Mouse (Mus musculus): ENCODE data around the gene Olfr533.
"Not testable (repeated sequence)": the region's sequence is repeated elsewhere in the genome, so short reads cannot be mapped to it uniquely, and the experiment has no call there.

Olfr533 gene

DNA sequence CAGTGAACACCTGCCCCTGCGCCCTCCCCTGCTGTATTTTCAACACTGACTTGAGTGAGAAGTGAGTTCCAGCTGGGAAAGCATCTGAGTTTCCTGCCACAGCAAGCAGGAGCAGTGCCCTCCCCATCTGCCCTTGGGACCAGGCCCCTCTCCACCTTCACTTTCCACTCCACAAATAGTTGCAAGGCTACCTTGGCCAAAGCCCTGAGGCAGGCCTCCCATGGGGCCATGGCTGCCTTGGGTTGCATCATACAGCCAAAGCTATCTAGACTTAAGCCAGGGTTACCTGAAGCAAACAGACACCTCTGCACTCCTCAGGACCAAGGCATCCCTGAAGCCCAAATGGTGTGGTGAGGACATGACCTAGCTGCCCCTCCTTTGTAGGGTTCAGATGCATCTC lies at the start of gene Olfr533:
Olfr533 (plus strand) TSS at position 301 of the 400 bp plus-strand sequence.
- DNase-seq (ENCODE audit: low spot score), result not testable (repeated sequence)

DNA sequence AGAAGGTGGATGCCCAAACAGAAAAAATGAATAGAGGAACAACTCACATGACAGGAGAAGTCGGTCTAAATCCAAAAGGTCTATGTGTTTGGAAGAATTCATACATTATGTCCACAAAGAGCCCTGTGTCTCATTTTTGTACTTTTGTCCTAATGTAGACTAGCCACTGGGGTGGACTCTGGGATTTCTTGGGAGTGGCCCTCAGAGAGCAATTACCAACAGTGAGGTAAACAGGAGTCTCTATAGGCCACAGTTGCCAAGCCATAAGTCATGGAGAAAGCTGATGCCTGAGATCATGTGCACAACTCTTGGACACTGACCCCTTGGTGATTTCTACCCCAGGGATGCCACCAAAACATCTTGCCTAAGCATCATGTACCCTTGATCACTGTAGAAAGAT lies 41.6 kb upstream of the Olfr533 start, which contains the start of gene Olfr532:
Olfr532 (minus strand) TSS at position 101 of the 400 bp plus-strand sequence.
- no peak for DNase-seq (ENCODE audit: low spot score)

DNA sequence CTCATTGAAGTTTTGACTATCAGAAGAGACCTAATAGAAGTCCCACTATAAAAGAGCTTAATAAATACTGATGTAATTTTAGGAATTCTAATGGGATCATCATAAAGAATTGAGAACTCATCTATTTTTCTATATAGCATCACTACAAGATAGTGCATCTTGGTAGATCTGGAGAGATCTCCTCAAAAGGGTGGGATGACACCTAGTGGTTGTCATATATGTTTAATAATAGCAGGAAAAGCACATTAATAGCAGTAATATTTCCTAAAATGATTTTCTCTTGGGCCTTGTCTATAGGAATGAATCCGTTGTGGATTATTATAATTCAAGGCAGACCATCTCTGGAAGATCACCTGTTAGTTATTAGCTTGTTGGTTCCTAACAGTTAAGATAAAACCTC lies 20.0 kb upstream of the Olfr533 start:
- DNase-seq (ENCODE audit: low spot score), result no peak

DNA sequence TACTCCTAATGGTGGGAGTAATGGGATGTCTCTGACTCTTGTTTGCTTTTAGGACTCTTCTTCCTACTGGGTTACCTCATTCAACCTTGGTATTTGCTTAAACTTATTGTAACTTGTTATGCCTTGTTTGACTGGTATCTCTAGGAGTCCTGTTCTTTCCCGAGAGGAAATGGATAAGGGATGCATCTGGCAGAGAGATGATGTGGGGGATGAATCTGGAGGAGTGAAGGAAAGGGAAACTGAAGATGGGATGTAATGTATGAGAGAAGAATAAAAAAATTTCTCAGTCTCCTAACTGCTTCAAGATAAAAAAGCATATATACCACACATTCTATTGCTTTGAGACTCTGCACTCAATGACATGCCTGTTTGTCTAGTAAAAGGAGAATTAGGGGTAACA lies 14.7 kb downstream of the Olfr533 start:
- DNase-seq (ENCODE audit: low spot score), result no peak

DNA sequence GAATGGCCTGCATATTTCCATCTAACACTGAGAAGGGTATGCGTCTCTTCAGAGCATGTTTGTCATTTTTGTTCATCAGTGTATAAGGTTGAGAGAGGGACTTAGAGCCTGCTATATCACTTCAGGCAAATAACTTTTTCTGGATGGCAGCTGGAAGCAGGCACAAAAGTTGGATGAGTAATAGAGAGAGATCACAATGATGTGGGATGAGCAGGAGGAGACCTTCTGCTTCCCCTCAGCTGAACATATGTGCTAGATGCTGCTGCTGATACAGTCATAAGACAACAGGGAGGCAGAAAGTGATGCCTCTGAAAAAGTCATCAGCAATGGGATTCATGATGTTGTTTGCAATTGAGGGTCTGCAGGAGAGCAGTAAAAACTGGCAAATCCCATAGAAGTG lies 15.6 kb downstream of the Olfr533 start:
- DNase-seq (ENCODE audit: low spot score), result no peak

DNA sequence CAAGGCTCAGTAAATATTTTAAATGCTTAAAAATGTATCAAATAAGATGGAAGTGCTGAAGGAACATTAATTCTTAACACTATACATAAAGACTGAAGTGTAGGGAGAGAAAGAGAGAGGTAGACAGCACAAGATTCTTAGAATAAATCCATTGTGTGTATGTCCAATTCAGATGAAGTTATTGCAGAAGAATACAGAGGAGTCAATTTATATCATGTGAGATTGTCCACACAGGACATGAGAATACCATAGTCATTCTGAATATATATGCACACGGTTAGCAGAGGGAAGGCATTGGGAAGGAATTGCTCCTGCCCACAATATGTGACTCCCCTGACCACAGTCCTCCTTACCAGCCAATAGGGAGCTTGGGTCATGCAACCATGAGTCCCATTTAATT lies 20.7 kb downstream of the Olfr533 start, which contains the start of gene Olfr535:
Olfr535 (plus strand) TSS at position 301 of the 400 bp plus-strand sequence.
- DNase-seq (ENCODE audit: low spot score), result no peak

DNA sequence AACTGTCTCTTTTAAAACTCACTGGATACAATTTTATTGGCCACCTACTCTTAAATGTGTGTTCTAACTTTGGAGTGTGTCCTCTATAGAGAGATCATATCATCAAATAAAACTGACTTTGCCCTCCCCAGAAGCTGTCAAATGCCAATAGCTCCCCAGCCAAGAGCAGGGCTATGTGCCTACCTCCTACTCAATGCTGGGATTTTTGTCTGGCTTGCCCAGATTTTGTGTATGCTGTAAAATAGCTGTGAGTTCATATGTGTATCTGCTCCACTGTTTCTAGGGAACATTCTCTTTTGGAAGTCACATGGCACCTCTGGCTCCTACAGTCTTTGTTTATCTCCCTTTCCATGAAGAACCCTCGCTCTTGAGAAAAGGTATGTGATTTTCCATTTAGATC lies 25.8 kb downstream of the Olfr533 start:
- no peak for DNase-seq (ENCODE audit: low spot score)

DNA sequence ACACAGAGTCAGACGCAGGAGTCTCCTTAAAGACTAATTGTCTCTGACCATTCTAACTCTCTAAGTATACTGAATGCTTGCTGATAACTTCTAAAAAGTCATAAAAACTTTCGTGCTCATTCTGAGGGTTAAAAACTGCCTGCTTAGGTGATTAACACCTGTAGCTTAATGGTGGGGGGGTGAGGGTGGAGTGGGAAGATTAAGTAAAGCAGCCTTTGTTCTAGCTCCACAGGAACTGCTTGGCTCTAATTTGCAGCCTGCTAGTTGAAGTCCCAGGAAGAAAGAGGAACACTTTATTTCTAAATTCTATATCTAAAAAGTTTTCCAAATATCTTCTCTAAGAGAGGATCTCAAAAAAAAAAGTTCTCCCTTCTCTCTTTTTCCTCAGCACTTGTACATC lies 31.1 kb downstream of the Olfr533 start:
- no peak for DNase-seq (ENCODE audit: low spot score)

DNA sequence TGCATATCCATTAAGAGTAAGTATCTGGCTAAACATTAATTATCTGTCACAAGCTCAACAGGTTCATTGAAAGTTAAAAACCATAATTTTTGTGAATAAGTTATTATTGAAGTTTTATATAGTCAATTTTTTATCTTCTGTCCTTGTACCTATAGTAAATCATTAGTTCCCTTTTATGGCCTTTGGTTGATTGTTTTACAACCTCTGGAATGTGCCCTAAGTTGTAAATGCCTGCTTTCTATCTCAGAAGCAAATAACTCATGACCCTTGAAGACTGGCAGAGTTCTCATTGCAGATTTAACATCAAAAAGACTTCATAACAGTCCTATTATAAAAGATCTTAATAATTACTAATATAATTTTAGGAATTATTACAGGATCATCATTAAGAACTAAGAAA lies 31.5 kb downstream of the Olfr533 start:
- DNase-seq (ENCODE audit: low spot score), result no peak

DNA sequence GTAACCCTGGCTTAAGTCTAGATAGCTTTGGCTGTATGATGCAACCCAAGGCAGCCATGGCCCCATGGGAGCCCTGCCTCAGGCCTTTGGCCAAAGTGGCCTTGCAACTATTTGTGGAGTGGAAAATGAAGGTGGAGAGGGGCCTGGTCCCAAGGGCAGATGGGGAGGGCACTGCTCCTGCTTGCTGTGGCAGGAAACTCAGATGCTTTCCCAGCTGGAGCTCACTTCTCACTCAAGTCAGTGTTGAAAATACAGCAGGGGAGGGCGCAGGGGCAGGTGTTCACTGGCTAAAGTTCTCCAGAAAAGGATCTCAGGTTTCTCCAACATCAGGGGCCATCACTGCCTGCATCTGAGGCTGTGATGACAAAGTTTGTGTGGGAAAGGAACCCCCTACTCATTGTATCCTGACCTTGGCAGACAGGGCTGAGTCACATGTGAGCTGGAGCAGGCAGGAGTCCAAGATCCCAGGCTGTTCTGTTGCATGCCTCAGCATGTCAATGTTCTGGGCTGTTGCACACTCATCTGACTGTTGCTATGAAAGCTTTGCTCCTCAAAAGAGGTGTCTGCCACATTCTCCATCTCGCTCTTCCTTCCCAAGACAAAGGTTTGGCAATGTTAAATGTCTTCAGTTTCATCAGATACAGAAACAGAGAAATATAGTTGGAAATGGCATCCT lies 44.3 kb downstream of the Olfr533 start, which contains the start of gene Olfr536:
Olfr536 (minus strand) TSS at position 51 of the 676 bp plus-strand sequence.
- DNase-seq (ENCODE audit: low spot score), result not testable (repeated sequence)

All from T-cell, adult 2 months (primary cell).